Mouse (Mus musculus): ENCODE results near the gene Eddm3b.
A peak's percentile ranks its signal among the peaks of the same experiment; 100 is the strongest.

The Eddm3b gene

DNA sequence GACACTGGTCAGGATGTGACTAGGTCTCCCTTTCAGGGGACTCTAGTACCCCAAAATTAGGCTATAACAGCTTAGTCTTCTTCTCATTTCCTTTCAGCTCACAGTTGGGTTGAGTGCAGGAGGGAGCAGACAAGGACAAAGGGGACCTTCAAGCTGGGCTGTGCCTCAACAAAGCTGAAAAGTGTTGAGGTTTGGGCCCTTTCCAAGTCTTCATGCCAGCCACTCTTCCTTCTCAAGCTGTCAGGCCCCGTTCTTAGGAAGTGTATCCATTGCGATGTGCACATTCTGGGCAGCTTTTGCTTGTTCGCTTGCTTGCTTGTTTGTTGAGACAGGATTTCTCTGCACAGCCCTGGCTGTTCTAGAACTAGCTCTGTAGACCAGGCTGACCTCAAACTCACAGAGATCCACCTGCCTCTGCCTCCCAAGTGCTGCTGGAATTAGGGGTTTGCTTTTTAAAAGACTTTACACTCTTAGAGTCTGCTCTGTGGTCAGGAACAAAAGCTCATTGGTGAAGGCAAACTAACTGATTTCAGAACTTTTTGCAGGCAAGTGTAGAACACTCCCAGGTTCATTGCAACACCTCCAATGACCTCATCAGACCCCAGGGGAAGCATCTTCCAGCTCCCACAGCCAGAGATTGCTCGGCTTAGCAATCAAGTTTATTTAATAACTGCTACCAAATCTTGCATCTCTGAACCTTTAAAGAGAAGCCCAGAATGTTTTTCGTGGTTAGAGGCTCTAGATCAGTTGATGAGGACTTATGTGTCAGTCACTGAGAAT, 19.9 kb upstream of the Eddm3b start:
- DNase-seq (ENCODE audit: low spot score) = no peak

DNA sequence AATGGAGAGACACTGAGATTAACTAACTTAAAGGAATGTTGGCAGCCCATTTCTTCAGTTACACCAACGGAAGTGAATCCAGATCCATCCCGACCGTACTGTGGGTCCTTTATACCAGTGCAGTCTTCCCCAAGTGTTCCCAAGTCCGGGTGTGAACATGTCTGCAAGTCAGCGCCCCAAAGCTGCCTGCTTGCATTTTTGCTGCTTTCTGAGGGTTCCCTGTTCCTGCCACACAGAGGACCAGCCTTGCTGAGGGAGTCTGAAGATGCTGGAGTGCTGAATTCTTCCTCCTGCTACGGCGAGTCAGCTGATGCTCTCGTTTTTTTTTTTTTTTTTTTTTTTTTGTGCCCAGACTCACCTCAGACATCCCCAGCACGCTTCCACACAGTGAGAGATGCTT, 19.3 kb upstream of the Eddm3b start:
- no peak for DNase-seq (ENCODE audit: low spot score)

DNA sequence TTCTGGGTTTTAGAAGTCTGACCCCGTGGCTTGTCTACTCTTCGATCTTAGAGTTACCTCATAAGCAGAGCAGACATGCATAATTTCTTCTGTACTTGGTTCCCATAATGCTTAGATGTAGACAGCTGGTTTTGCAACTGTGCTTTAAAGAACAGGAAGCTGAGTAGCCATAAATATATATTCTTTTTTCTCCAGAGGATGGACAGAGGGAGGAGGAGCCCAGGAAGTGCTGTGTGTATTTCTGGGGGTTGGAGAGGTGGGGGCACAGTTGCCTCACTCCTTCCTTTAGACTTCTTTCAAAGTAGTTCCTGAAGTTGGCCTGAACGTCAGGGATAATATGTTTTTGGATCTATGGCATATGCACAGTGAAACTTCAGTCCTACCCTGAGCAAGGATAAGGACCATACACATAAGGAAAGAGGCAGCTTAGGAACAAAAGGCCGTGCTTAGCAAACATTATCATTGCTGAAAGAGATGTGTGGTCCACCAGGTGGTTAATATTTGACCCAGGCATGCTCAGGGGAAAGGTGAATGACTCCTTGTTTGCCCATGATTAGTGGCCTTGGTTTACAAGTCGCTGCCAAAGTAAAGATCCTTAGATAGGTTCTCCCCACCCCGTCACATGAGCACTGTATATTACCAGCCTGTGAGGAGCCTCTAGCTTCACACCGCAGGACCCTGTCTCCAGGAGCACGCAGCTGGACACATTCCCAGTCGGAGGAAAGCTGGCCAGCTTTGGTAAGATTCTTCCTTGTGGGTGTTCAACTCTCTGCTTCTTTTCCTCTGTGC, 18.3 kb upstream of the Eddm3b start:
- no peak for DNase-seq (ENCODE audit: low spot score)

DNA sequence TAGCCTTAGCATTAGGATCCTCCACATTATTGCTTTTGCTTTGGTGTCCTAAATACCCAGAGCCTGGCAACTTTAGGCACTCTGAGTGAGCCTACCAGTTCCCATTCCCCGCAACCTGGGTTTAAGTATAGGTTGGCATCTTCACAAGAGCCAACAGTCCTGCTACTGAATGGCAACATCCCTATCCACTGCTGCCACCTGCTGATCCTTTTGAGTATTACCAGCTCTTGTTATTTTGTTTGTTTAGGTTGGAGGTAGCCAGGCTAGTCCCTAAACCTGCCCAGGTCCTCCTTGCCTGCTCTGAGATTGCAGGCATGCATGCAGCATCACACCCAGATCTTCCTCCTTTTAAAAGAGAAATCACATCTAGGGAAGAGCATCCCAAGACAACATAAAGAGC, 15.9 kb upstream of the Eddm3b start:
- DNase-seq (ENCODE audit: low spot score) = peak; percentile 86

DNA sequence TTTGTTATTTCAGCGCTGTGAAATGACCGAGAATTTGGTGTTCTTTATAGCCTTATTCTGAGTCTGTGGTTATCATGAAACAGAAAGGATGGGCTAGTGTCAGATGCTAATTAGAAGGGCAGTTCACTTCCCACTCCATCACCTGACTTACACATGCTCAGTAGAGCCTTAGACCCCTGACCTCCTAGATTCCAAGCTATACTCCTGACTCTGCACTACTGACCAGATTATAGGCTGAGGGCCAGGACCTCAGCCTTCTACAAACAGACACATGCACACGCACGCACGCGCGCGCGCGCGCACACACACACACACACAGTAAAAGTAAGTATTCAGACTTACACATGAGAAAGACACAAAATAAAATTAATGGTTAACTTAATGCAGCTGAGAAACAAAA, 15.3 kb upstream of the Eddm3b start:
- DNase-seq (ENCODE audit: low spot score) = no peak

DNA sequence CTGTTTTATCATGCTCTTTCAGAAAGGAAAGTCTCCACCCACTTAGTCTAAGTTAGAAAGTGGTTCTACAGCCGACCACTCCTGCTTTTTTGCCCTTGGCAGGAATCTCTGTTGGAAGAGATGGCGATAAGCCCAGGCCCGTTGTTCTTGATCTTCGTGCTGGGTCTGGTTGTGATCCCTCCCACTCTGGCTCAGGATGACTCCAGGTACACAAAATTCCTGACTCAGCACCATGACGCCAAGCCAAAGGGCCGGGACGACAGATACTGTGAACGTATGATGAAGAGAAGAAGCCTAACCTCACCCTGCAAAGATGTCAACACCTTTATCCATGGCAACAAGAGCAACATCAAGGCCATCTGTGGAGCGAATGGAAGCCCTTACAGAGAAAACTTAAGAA, 12.9 kb upstream of the Eddm3b start:
- no peak for DNase-seq (ENCODE audit: low spot score)

DNA sequence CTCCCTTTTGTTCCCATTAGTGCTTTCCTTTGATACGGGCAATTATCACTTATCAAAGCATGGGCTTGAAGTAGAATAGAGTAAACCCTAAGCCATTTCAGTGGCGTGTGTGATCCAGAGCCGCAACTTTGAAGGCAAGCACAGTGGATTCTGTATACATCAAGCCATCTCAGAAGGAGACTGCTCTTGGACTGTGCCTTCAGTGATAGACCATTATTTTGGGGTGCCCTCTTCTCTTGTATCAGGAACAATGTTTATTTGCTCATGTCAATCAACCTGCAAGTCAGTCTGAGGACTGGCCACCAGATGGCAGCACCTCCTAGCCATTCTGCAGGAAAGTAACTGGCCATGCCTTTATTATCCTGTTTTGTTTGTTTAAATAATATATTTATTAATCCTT, 11.0 kb upstream of the Eddm3b start:
- DNase-seq (ENCODE audit: low spot score) = no peak

DNA sequence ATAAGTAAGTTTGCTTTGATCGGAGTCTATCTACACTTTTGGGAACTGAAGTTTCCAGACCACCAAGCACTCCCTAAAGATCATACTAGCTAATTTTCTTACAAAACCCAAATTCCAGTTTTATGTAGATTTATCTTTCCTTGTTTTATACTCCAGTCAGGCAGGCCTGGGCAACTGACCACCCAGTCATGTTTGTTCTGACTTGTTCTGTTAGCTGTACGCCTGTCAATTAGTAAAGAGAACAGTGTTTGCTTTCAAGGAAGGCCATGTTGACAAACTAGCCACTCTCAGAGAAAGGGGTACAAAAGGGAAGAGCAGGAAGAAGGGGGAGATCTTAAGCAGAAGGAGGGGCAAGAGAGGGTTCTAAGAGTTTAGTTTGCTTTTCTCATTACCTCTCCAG, 9.9 kb upstream of the Eddm3b start:
- no peak for DNase-seq (ENCODE audit: low spot score)

DNA sequence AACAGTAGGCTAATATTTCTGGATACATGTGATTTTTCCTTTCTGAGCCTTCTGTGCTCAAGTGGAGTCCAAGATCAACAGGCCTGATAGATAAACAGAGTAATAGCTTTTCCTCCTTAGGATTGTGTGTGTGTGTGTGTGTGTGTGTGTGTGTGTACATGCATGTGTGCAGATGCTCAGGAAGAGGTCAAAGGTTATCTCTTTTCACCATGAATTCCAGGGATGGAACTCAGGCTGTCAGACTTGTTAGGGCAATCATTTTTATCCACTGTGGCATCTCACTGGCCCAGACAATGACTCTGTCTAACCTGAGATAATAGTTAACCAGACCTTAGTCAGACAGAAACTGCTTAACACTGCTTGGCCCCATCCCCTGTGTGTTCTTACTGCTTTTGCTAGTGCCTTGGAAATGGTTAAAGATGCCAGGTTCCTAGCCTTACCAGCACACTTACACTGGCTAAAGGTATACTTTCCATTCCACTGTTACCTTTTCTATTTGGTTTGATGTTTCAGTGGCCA, 7.7 kb upstream of the Eddm3b start:
- DNase-seq (ENCODE audit: low spot score) = no peak

DNA sequence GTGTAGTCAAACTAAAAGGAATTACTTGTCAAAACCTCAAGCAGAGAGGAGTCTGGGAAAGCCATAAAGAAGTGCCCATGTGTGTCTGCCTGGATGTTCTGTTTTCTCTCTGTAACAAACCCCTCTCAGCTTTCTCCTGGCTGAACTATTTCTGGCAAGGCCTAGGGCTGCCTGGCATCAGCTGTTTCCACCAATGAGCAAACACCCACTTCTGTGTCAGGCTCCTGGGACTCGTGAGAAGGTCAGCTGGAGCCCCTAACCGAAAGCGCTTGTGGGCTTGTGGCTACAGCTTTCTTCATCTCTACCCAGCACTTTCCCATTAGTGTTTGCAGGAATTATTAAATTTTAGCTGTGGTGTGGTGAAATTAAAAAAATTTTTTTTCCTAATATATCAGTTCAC, 2.3 kb upstream of the Eddm3b start:
- DNase-seq (ENCODE audit: low spot score) = no peak

DNA sequence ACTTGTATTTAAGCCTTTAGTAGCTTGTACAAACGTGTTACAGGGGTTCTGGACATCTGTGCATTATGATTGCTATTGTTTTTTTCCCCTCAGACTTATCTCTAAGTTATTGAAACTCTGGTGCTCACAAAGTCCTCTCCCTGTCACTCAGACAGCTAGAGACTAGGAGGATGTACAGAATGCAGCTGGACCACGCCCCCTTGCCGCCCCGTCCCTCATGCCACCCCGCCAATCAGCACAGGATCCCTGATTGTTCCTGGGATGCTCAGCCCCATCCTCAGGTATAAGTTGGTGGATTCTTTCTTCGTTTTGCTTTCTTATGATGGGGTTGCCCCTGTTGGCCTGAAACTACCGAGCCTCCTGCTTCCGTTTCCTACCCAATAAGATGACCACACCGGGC, 750 bp upstream of the Eddm3b start:
- no peak for DNase-seq (ENCODE audit: low spot score)

DNA sequence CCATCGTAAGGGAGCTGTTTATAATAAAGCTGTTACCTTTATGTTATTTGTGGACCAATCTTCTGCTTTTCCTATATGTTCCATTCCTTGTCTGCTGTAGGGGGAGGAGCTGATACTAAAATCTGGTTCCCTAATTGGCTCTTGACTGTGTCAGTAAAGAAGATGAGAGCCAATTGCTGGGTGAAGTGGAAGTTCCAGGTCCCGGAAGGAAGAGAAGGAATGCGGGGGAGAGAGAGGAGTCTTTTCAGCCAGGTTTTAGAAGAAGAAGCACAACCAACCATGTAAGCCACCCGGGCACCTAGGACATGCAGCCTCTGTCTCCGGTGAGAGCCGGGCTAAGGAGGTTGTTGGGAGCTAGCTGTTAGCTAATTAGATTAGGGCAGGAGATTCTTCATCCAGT, 11.5 kb downstream of the Eddm3b start:
- DNase-seq (ENCODE audit: low spot score) = no peak

DNA sequence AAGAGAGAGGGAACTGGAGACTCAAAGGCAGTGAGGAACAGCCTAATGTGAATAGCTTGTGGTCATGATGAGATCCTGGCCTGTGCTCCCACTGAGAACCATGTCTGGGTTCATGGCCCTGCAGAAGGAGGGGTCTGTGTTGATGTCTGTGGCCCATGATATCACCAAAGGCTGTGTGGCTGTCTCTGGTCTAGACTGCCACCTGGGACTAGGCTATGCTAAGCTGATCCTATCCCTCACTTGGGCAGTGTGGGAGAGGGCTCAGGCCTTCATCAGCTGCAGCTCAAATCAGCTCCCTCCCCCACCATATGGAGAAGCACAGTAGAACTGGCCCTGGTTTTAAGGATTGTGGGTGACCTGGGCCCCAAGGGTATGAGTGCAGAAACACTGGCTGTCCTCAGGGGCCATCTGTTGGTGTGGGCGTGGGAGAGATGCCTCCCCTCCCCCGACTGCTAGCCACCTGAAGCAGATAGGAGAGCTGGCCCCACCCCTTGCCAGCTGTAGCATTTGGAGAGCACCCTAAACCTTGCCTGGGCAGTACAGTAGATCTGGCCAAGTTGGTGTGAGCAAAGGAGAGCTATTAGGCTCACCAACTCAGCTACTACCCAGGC, 13.5 kb downstream of the Eddm3b start:
- no peak for DNase-seq (ENCODE audit: low spot score)

DNA sequence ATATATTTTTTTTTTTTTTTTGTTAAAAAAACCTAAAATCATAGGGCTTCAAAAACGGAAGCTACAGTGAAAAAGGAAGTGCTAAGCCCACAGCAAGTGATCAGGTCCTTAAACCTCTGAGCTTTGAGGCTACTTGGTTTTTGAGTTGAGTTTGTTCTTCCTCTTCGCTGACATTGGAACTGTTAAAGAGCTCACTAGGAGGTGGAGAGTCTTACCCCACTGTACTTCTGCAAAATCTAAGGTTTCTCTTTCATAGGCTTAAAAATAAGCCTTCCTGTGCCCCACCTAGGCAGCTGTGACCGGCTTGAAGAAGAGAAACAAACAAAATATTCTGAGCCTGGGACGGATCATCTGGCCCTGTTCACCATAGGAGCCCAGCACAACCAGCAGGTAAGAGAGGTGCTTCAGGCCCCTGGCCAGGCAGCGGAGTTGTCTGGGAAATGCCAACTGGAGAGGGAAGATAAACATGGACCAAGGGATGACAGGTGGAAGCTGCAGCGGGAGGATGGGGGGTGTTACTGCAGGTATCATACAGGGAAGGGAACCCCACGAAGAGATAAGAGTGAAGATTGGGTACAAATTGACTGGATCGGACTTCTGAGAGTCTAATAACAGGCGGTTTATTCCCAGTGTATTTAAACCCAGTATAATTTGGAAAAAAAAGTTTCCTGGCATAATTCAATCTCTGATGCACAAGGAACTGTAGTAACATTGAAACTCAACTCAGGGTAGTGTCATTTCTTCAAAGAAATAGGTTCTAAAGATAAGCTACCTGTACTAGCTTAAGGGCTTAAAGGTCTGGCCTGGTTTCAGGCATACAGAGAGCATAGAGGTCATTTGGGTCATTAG, 14.8 kb downstream of the Eddm3b start:
- no peak for DNase-seq (ENCODE audit: low spot score)

DNA sequence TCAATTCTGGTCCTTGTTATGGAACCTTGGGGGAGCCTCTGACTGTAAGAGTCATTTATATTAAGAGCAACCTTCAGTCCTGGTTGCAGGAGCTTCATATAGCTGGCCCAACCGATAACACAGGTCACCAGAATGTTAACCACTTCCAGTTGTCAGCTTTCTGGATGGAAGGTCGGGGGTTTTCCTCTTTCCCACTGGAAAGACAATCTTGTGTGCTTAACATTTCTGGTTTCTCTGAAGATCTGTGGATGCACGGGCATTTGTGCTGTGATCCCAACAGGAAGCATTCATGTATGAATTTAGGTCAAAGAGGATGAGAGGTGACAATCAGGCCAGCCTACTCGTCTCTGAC, 15.4 kb downstream of the Eddm3b start:
- no peak for DNase-seq (ENCODE audit: low spot score)

DNA sequence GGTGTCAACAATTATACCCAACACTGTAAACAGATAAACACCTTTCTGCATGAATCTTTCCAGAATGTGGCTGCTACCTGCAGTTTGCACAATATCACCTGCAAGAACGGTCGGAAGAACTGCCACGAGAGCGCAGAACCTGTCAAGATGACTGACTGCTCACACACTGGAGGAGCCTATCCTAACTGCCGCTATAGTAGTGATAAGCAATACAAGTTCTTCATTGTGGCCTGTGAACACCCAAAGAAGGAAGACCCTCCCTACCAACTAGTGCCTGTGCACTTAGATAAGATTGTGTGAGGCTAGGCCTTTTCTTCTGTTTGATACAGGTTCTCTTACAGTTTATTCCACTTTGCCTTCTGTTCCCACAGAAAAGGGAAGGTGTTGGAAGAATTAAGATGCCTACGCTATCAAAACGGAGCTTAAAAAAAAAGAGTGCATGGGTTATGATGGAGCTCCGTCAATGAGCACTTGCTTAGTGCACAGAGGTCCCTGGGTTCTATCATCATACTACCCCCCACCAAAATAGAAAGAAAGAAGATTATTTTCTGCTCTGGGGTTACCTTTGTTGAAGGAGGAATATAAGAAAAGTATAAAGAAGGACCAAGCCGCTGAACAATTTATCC, 16.2 kb downstream of the Eddm3b start:
- no peak for DNase-seq (ENCODE audit: low spot score)

DNA sequence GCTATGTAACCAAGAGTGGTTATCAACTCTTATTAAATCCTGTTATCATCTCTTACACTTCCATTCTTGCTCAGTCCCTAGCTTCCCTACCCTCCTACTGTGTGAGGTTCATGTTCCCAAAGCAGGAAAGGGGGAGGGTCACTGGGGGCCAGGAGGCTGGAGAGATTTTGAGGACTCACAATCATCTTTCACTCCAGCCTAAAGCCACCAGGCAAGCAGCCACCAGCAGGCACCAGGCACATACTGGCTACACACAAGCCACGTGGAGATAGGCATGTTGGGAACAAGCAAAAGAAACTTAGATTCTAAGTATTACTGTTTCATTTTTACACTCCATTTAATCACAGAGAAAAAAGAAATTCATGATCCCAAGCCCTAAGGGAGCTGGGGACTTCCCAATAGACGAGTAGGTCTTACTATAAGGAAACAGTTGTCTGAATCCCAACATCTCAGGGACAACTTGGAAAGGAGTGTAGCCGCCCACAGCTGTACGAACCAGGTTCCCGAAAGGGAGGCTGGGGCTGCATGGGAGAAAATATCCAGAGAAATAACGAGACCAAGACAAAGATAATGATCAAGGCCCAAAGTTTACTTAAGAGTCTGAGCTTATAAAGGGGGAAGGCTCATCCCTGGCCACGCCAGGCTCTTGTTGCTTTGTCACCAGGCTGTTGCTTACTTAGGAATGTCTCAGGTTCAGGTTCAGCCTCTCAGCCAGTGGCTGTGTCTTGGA, 17.0 kb downstream of the Eddm3b start:
- DNase-seq (ENCODE audit: low spot score) = no peak

DNA sequence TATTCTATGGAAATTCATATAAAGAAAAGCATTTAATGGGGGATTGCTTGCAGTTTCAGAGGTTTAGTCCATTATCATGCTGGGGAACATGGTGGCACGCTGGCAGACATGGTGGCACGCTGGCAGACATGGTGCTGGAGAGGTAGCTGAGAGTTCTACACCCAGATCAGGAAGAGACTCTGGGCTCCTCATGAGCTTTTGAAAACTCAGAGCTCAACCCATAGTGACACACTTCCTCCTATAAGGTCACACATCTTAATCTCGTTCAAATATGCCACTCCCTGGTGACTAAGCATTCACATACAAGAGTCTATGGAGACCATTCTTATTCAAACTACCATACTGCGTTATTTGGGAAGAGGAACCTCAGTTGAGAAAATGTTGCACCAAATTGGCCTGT, 18.1 kb downstream of the Eddm3b start:
- no peak for DNase-seq (ENCODE audit: low spot score)

DNA sequence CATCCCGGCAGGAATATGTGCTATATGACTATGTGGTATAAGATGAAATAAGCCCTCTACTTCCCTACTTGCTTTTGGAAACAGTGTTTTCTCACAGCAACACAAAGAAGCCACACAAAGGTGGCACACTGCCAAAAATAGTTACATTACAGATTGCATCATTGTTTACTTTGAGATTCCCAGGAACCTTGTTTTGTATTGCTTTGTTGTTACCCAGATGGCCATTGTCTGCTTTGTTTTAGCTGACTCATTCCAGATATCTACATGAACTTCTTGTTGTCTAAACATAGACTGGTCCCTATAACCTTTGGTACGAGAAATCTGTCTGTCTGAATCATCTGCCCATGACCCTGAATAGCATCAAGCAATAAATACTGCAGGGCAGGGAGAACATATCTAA, 26.1 kb downstream of the Eddm3b start:
- DNase-seq (ENCODE audit: low spot score) = no peak

DNA sequence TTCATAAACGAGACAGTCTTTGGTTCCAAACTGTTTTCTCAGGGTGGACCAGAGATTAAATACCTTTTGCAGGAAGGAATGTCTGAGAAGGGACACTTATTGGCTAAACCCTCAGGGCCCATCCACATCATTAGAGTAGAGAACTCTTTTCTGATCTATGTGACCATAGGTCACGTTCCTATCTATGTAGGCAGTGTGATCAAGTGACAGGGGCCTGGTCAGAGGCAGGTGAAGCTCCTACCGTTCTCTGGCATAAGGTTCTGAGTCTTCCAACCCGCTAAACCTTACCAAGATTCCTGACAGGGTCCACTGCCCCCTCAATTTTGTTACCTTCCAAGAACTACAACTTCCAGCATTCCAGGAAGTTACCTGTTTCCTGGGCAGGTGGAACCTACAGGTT, 27.9 kb downstream of the Eddm3b start:
- DNase-seq (ENCODE audit: low spot score) = no peak

DNA sequence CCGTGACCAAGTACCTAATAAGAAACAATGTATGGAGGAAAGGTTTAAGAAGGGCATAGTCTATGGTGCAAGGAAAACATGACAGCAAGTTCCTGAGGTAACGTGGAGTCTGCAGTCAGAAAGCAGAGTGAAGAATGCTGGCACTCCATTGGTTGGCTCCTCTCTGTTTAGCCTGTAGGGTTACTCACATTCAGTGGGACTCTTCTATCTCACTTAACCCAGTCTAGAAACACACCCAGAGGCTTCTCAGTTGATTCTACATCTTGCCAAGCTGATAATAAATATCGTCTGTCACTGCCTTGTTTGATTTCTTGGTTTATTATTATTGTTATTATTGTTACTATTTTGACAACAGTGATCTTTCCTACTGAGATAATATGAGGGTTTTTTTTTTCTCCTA, 28.3 kb downstream of the Eddm3b start:
- DNase-seq (ENCODE audit: low spot score) = no peak

Measured in left cerebral cortex, adult 11 months (tissue).